21 mouse cellular contexts compared by ENCODE assay signal in the genomic region with DNA sequence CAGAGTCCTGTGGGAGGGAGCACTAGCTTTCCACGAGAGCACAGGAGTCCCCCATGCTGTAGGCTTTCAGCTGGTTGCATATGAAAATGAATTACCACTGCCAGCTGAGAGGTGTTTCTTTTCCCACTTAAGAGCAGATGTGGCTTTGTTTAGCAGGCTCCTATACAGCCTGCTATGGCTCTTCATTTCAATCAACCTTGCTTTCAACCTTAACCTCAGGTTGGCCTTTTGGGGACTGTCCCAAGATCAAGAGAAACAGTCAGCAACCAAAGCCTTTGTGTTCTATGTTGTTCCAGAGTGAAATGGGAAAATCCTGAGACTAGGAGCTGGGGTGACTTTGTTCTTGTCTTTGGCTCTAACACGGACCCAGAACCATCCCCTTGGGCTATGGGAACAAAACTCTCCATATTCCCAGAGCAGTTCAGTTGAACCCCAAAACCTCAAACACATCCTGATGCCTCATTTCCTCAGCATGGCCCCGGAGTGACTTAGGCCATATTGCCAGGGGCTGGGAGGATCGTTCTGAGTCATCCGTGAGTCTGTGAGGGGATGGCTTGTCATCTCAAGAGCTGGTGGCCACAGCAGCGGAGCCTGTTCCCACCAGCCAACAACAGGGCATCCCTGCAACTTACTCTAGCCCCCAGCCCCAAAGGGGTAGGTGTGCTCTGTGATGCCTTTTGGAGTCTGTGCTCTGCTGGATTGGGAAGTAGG. TPM values are rescaled to one million over a fixed set of nuclear protein-coding genes. Genes with fewer than 3 reads are reported as not detected.
A peak's percentile ranks its signal among the peaks of the same experiment; 100 is the strongest.
DNase-seq lines count a peak whose midpoint lies in the region; ATAC-seq and TF ChIP-seq lines count a peak whose summit lies in the region.
"Had no signal": no experiment of that assay in that cellular context is flagged by ENCODE, and none has a peak within 500 bp of the region (broad histone marks: within the 10 kb centered on the region; RNA-seq: fewer than 3 reads in every experiment).

No protein-coding gene starts in this region.

- H3K4me1 ChIP-seq in heart, embryonic 13.5 days = peaks cover 11% of the 10 kb centered on the region
- H3K4me1 ChIP-seq in CH12.LX (ENCODE audit: control insufficient read depth in 1 of 2, insufficient read depth in 2 of 2) = peaks cover 18 to 27% of the 10 kb centered on the region in 2 experiments
- H3K4me1 ChIP-seq: embryonic facial prominence, embryonic 15.5 days had no signal

- intact Hi-C loops in heart, postnatal 14 days (cut with DNase I) = no loop called here

- no peak overlapping the region for H3K9ac ChIP-seq in heart, embryonic 13.5 days
- no peak overlapping the region for H3K9ac ChIP-seq in CH12.LX (ENCODE audit: insufficient read depth, low read depth)
- H3K9ac ChIP-seq: embryonic facial prominence, embryonic 15.5 days had no signal

- DNase-seq in heart, postnatal 14 days = no peak
- peak; percentile 47 for DNase-seq in 3T3-L1 (ENCODE audit: low read depth, low spot score)
- DNase-seq in CH12.LX (ENCODE audit: extremely low read depth) = peak; percentile 85
- no peak for DNase-seq in kidney, postnatal 36 days
- no peak for DNase-seq in kidney, postnatal 14 days
- no peak for DNase-seq in retina, postnatal 1 day
- DNase-seq: cerebellum, adult 11 months; cerebellum, postnatal 25 days; gastrocnemius, postnatal 14 days; kidney, adult 2 months; kidney, postnatal 10 days; left cerebral cortex, postnatal 4 days; liver; midbrain, embryonic 14.5 days; thymus, adult 18-20 months had no signal

- no peak for TF ChIP-seq POLR2A in CH12.LX (IDR thresholded peaks at IDR 0.05; ENCODE audit: low read depth, low read length)

- no peaks in the 10 kb centered on the region for H3K9me3 ChIP-seq in heart, embryonic 13.5 days
- H3K9me3 ChIP-seq in CH12.LX (replicated peaks; ENCODE audit: low read length) = no peaks in the 10 kb centered on the region
- H3K9me3 ChIP-seq: embryonic facial prominence, embryonic 15.5 days; forebrain, embryonic 10.5 days had no signal

- H3K36me3 ChIP-seq in heart, embryonic 13.5 days = peaks cover 11% of the 10 kb centered on the region
- H3K36me3 ChIP-seq in CH12.LX (replicated peaks in 1 of 2; ENCODE audit: control insufficient read depth in 1 of 2, insufficient read depth in 1 of 2, low read length in 1 of 2) = peaks cover 0 to 8% of the 10 kb centered on the region in 2 experiments

- H3K4me3 ChIP-seq in heart, embryonic 13.5 days = no peak overlapping the region
- no peak overlapping the region for H3K4me3 ChIP-seq in CH12.LX (replicated peaks in 1 of 3; ENCODE audit: low read depth in 2 of 3, low read length in 2 of 3, poor library complexity in 1 of 3)
- H3K4me3 ChIP-seq: embryonic facial prominence, embryonic 15.5 days; forebrain, embryonic 10.5 days had no signal

- ATAC-seq in heart, embryonic 13.5 days (ENCODE audit: extremely low read depth, insufficient number of reproducible peaks, low FRiP score, low TSS enrichment) = no peak
- ATAC-seq in granulocyte monocyte progenitor cell, adult 5-6 weeks (replicated peaks; ENCODE audit: poor library complexity, severe bottlenecking) = peak; percentile 72
- ATAC-seq: lung, postnatal 0 days; Patski had no signal

- 79% methylated on average over 6 of the region's 6 CpGs for WGBS in heart, embryonic 13.5 days

- 0 out of 2 replicates have a peak overlapping the region, but pooled peaks have one; percentile 12 for H3K27ac ChIP-seq in heart, embryonic 13.5 days (replicated peaks)
- no peak overlapping the region for H3K27ac ChIP-seq in CH12.LX (ENCODE audit: insufficient read depth, low read depth)
- H3K27ac ChIP-seq: embryonic facial prominence, embryonic 15.5 days; forebrain, embryonic 10.5 days had no signal

- in situ Hi-C loops in CH12.LX (cut with MboI; ENCODE audit: low pct_ligation_motif_present, low pct_unique_long_range_greater_than_20kb, low sequenced_read_pairs) = no loop called here

- H3K27me3 ChIP-seq in heart, embryonic 13.5 days (replicated peaks) = no peaks in the 10 kb centered on the region
- H3K27me3 ChIP-seq in CH12.LX (replicated peaks) = no peaks in the 10 kb centered on the region
- H3K27me3 ChIP-seq: embryonic facial prominence, embryonic 15.5 days; Patski had no signal

- dilution Hi-C loops in CH12.LX (cut with MboI; ENCODE audit: extremely low pct_ligation_motif_present, extremely low pct_unique_long_range_greater_than_20kb, low sequenced_read_pairs) = no loop called here

- TF ChIP-seq CTCF in CH12.LX (conservative IDR thresholded peaks at IDR 0.05 in 1 of 2, IDR thresholded peaks at IDR 0.05 in 1 of 2; ENCODE audit: low read depth in 2 of 2, low read length in 2 of 2) = no peak

- no peak overlapping the region for H3K4me2 ChIP-seq in heart, embryonic 13.5 days
- peak overlapping the region; percentile 61 for H3K4me2 ChIP-seq in CH12.LX (ENCODE audit: insufficient read depth, low read depth, poor library complexity, severe bottlenecking)
- H3K4me2 ChIP-seq: embryonic facial prominence, embryonic 15.5 days had no signal

- no peaks in the 10 kb centered on the region for H3K79me2 ChIP-seq in CH12.LX (replicated peaks; ENCODE audit: control insufficient read depth, extremely low read depth, insufficient read depth, poor library complexity, severe bottlenecking)

- no peak; the same call in 1 of the 2 replicates for TF ChIP-seq RAD21 in CH12.LX (IDR thresholded peaks at IDR 0.05; ENCODE audit: low read depth, low read length)

- peak; percentile 93 for TF ChIP-seq EP300 in CH12.LX (IDR thresholded peaks at IDR 0.05; ENCODE audit: low read length)

TF ChIP-seq in CH12.LX, 34 proteins besides CTCF, POLR2A, EP300 and RAD21 (continues in another document):
- TF ChIP-seq TBP (conservative IDR thresholded peaks at IDR 0.05; ENCODE audit: low read depth, low read length) (no peak), TCF12 (IDR thresholded peaks at IDR 0.05; ENCODE audit: low read depth, low read length) (peak; percentile 78), CHD1 (IDR thresholded peaks at IDR 0.05; ENCODE audit: low read depth, low read length) (no peak), JUN (IDR thresholded peaks at IDR 0.05; ENCODE audit: insufficient read depth, low read depth, low read length) (peak; percentile 77), NRF1 (IDR thresholded peaks at IDR 0.05; ENCODE audit: low read depth, low read length) (0 out of 2 replicates have a peak, but pooled peaks have one; percentile 24), SMC3 (IDR thresholded peaks at IDR 0.05; ENCODE audit: low read depth, low read length) (peak; percentile 5; the same call in 1 of the 2 replicates), IRF4 (IDR thresholded peaks at IDR 0.05; ENCODE audit: low read depth, low read length) (peak; percentile 98), BHLHE40 (IDR thresholded peaks at IDR 0.05; ENCODE audit: low read depth, low read length) (peak; percentile 79), E2F4 (IDR thresholded peaks at IDR 0.05; ENCODE audit: insufficient replicate concordance, low read depth, low read length) (no peak), GABPA (IDR thresholded peaks at IDR 0.05; ENCODE audit: insufficient replicate concordance, low read depth, low read length) (no peak), ZC3H11A (IDR thresholded peaks at IDR 0.05; ENCODE audit: low read depth, low read length) (no peak), ZKSCAN1 (IDR thresholded peaks at IDR 0.05; ENCODE audit: borderline replicate concordance, low read depth, low read length) (no peak; the same call in 1 of the 2 replicates), RCOR1 (conservative IDR thresholded peaks at IDR 0.05; ENCODE audit: low read depth, low read length) (peak; percentile 89), JUND (conservative IDR thresholded peaks at IDR 0.05; ENCODE audit: low read depth, low read length) (peak; percentile 79), CHD2 (IDR thresholded peaks at IDR 0.05; ENCODE audit: low read length) (peak; percentile 68), POLR2AphosphoS2 (IDR thresholded peaks at IDR 0.05; ENCODE audit: low read depth, low read length) (no peak), ETS1 (conservative IDR thresholded peaks at IDR 0.05; ENCODE audit: low read depth, low read length) (peak; percentile 85), HCFC1 (IDR thresholded peaks at IDR 0.05; ENCODE audit: low read depth, low read length) (no peak; the same call in 1 of the 2 replicates), SIN3A (IDR thresholded peaks at IDR 0.05; ENCODE audit: low read length) (peak; percentile 80), MEF2A (IDR thresholded peaks at IDR 0.05; ENCODE audit: borderline replicate concordance, low read depth, low read length) (peak; percentile 78; the same call in 1 of the 2 replicates), ZMIZ1 (IDR thresholded peaks at IDR 0.05; ENCODE audit: low read depth, low read length) (no peak), MYC (IDR thresholded peaks at IDR 0.05; ENCODE audit: low read depth, low read length) (no peak; the same call in 1 of the 2 replicates), NELFE (IDR thresholded peaks at IDR 0.05; ENCODE audit: low read depth, low read length) (no peak), PAX5 (IDR thresholded peaks at IDR 0.05; ENCODE audit: low read length) (no peak), MAZ (IDR thresholded peaks at IDR 0.05; ENCODE audit: low read depth, low read length) (0 out of 2 replicates have a peak, but pooled peaks have one; percentile 53), USF2 (conservative IDR thresholded peaks at IDR 0.05; ENCODE audit: low read depth, low read length) (no peak), MAFK (IDR thresholded peaks at IDR 0.05; ENCODE audit: insufficient replicate concordance, low read length) (peak; percentile 67; the same call in 1 of the 2 replicates), MAX (IDR thresholded peaks at IDR 0.05; ENCODE audit: low read length) (peak; percentile 26; the same call in 1 of the 2 replicates)

RNA-seq across cellular contexts. Expression of a gene that starts 12.1 kb away (rescaled TPM):
- polyA plus RNA-seq in heart, embryonic 13.5 days (2015; fragmentation: Nextera tagmentation; extraction: Ambion mirVana) = 14.2 and 15.1 TPM in 2 replicates
- 100 to 1,000 TPM; 113 to 115 TPM for total RNA-seq in heart, postnatal 14 days (2021)
- total RNA-seq in CH12.LX (2012; rRNA removed) (not detected in 2 replicates), CH12.LX (2014; rRNA removed) (0.12 and 0.16 TPM in 2 replicates)
- polyA plus RNA-seq in CH12.LX (2012; ENCODE audit: insufficient read length, low read depth) = 0.74 and 1.4 TPM in 2 replicates
- total RNA-seq in granulocyte monocyte progenitor cell, adult 5-6 weeks (2014; fragmentation: Nextera tagmentation) = 1.9 and 5.5 TPM in 2 replicates
- 2.8 and 3.2 TPM in 2 replicates for total RNA-seq in granulocyte monocyte progenitor cell, adult 5-6 weeks (2017)

RNA-seq across cellular contexts. Expression of a gene that starts 25.9 kb away (rescaled TPM):
- polyA plus RNA-seq in heart, embryonic 13.5 days (2015; fragmentation: Nextera tagmentation; extraction: Ambion mirVana) = 15.9 and 19.4 TPM in 2 replicates
- total RNA-seq in heart, postnatal 14 days (2021) = 1 to 10 TPM; 9.7 TPM
- total RNA-seq in CH12.LX (2012; rRNA removed) (16.4 and 18.3 TPM in 2 replicates), CH12.LX (2014; rRNA removed) (76.4 and 77.7 TPM in 2 replicates)
- 125 and 176 TPM in 2 replicates for polyA plus RNA-seq in CH12.LX (2012; ENCODE audit: insufficient read length, low read depth)
- total RNA-seq in granulocyte monocyte progenitor cell, adult 5-6 weeks (2014; fragmentation: Nextera tagmentation) = 29.7 and 33.2 TPM in 2 replicates
- total RNA-seq in granulocyte monocyte progenitor cell, adult 5-6 weeks (2017) = 67.4 and 74.9 TPM in 2 replicates

Comparison
In these comparisons a context has a peak if more than half of its experiments do, and no peak if none do; other contexts are left out.
1. DNase-seq: peak in 3T3-L1 (single experiment) and CH12.LX (single experiment); none in heart, postnatal 14 days (0 of 2), kidney, postnatal 36 days (0 of 2), kidney, postnatal 14 days (single experiment) and retina, postnatal 1 day (single experiment).
2. RNA of a gene that starts 12.1 kb away (total RNA-seq): 113 to 115 TPM in heart, postnatal 14 days; 1.9 to 5.5 TPM in granulocyte monocyte progenitor cell, adult 5-6 weeks and 0.12 to 0.16 TPM in CH12.LX; every median in the first group is over 10 times any median in the second.